Mouse (Mus musculus) embryonic fibroblast, embryonic 13.5 days (primary cell): ENCODE results near the gene Snx18.

Experiments
- CTCF ChIP-seq: IDR thresholded peaks from 2 replicates; pipeline ENCODE4 v1.5.1; 2011; ENCODE audit warnings: mild to moderate bottlenecking, control low read depth, low read length, moderate library complexity, borderline replicate concordance; ENCODE audit not compliant: insufficient read depth
- POLR2A ChIP-seq: IDR thresholded peaks from 2 replicates; pipeline ENCODE4 v1.6.1; 2011; ENCODE audit warnings: low read depth, mild to moderate bottlenecking, control low read depth, low read length, moderate library complexity

GRCm38 (mm10) chr13:113596821-113597541 lies 21.4 kb downstream of the Snx18 start:
- TF ChIP-seq CTCF (no peak), POLR2A (no peak)
